Mouse (Mus musculus) limb, embryonic 14.5 days (tissue): ENCODE measurements around the gene Olfr93. TPM values are rescaled to one million over a fixed set of nuclear protein-coding genes. Genes with fewer than 3 reads are reported as not detected.

Source experiments
- ATAC-seq: fragments of 200-750 bp; cut with Nextera tagmentation; 2 replicates; pipeline ENCODE4 v1.8.0; 2017; ENCODE audit warnings: low read depth, moderate number of reproducible peaks, moderate TSS enrichment; ENCODE audit not compliant: low FRiP score
- DNase-seq: peaks from one replicate; pipeline ENCODE4 v3.0.0-alpha.2; 2015; ENCODE audit warnings: low spot score
- H3K27ac ChIP-seq: fragments of 300-500 bp; sonication (generic); replicated peaks from 2 replicates; pipeline ENCODE4 v1.5.1; 2014; ENCODE audit warnings: low read depth, mild to moderate bottlenecking, low read length, moderate library complexity, mixed read lengths
- H3K27me3 ChIP-seq: fragments of 300-500 bp; sonication (generic); 2 replicates; pipeline ENCODE4 v1.6.1; 2014; ENCODE audit warnings: low read length, mixed read lengths; ENCODE audit not compliant: control insufficient read depth, insufficient read depth
- H3K36me3 ChIP-seq: fragments of 300-500 bp; sonication (generic); 2 replicates; pipeline ENCODE4 v1.6.1; 2014; ENCODE audit warnings: mild to moderate bottlenecking, low read length, moderate library complexity, mixed read lengths; ENCODE audit not compliant: control insufficient read depth, insufficient read depth
- H3K4me1 ChIP-seq: fragments of 300-500 bp; sonication (generic); 2 replicates; pipeline ENCODE4 v1.6.1; 2014; ENCODE audit warnings: antibody characterized with exemption, low read length, mixed read lengths; ENCODE audit not compliant: control insufficient read depth, insufficient read depth
- H3K4me2 ChIP-seq: fragments of 300-500 bp; sonication (generic); replicated peaks from 2 replicates; pipeline ENCODE4 v1.6.1; 2014; ENCODE audit warnings: low read depth, mild to moderate bottlenecking, low read length, moderate library complexity; ENCODE audit not compliant: severe bottlenecking
- H3K4me3 ChIP-seq: fragments of 300-500 bp; sonication (generic); replicated peaks from 2 replicates; pipeline ENCODE4 v1.5.1; 2014; ENCODE audit warnings: low read length
- H3K9ac ChIP-seq: fragments of 300-500 bp; sonication (generic); 2 replicates; pipeline ENCODE4 v1.6.1; 2014; ENCODE audit warnings: mild to moderate bottlenecking, low read depth, low read length, moderate library complexity; ENCODE audit not compliant: severe bottlenecking
- H3K9me3 ChIP-seq: fragments of 300-500 bp; sonication (generic); 2 replicates; pipeline ENCODE4 v1.6.1; 2016; ENCODE audit warnings: low read length; ENCODE audit not compliant: control insufficient read depth
- POLR2A ChIP-seq: fragments of 200-500 bp; IDR thresholded peaks from 2 replicates; pipeline ENCODE4 v1.8.0; 2012; ENCODE audit warnings: inconsistent platforms, mild to moderate bottlenecking, moderate library complexity, borderline replicate concordance; ENCODE audit not compliant: insufficient read depth, insufficient read length; ENCODE audit errors: extremely low read depth
- WGBS: fragments of 180-500 bp; shearing (Covaris S2); extraction: QIAGEN DNeasy Blood & Tissue Kit; methylation state at CpG from one replicate; pipeline ENCODE4 v1.1.7; 2014; 5-methylcytosine and 5-hydroxymethylcytosine counted together
- polyA plus RNA-seq, 2 experiments: library from polyadenylated mRNA; depleted of rRNA in 1 of 2; stranded (reverse) in 1 of 2; unstranded in 1 of 2; fragments of >200 nt; fragmentation: Nextera tagmentation in 1 of 2; extraction: Ambion mirVana in 1 of 2; gene quantifications; 2 replicates each; pipeline versions ENCODE4 v1.2.1 to v1.2.3; 2012 to 2014

Gene Olfr93
- polyA plus RNA-seq (2012; rRNA removed) (not detected in 2 replicates), polyA plus RNA-seq (2014; fragmentation: Nextera tagmentation; extraction: Ambion mirVana) (not detected in 2 replicates)

- H3K4me2 ChIP-seq, result no peak within 1 kb of the TSS
- no peaks in the 10 kb centered on the region for H3K27me3 ChIP-seq
- no peak for TF ChIP-seq POLR2A
- no peaks in the 10 kb centered on the region for H3K4me1 ChIP-seq
- DNase-seq (no peak), ATAC-seq (no peak)
- H3K36me3 ChIP-seq, result no peaks in the 10 kb centered on the region
- H3K9me3 ChIP-seq, result no peaks in the 10 kb centered on the region
- no peak within 1 kb of the TSS for H3K27ac ChIP-seq
- no peak within 1 kb of the TSS for H3K4me3 ChIP-seq
- no peak within 1 kb of the TSS for H3K9ac ChIP-seq
Measured at GRCm38 (mm10) chr17:37161394-37161793, at the start of gene Olfr93. Gene Olfr93, minus strand, starts transcription at chr17:37161494.

GRCm38 (mm10) chr17:37203917-37204236 lies 42.6 kb upstream of the Olfr93 start:
- ATAC-seq (no peak), DNase-seq (no peak)
- TF ChIP-seq POLR2A, result no peak
- Histone ChIP-seq H3K27ac (no peak overlapping the region), H3K4me3 (no peak overlapping the region), H3K27me3 (no peaks in the 10 kb centered on the region), H3K9me3 (no peaks in the 10 kb centered on the region), H3K4me2 (no peak overlapping the region), H3K36me3 (no peaks in the 10 kb centered on the region), H3K9ac (no peak overlapping the region), H3K4me1 (no peaks in the 10 kb centered on the region)
- WGBS, result 32% methylated on average over 3 of the region's 3 CpGs

- Histone ChIP-seq H3K9me3 (no peaks in the 10 kb centered on the region), H3K9ac (no peak overlapping the region), H3K4me3 (no peak overlapping the region), H3K27ac (no peak overlapping the region), H3K36me3 (no peaks in the 10 kb centered on the region), H3K4me1 (no peaks in the 10 kb centered on the region), H3K27me3 (peaks cover 1% of the 10 kb centered on the region; the same call in 1 of the 2 replicates), H3K4me2 (no peak overlapping the region)
- under 1% methylated on average over 4 of the region's 4 CpGs for WGBS
- ATAC-seq (peak; percentile 67; the same call in 1 of the 2 replicates), DNase-seq (peak; percentile 87)
- TF ChIP-seq POLR2A, result peak; percentile 22; the same call in 1 of the 2 replicates
Measured at GRCm38 (mm10) chr17:37203206-37203916, 42.1 kb upstream of the Olfr93 start.

GRCm38 (mm10) chr17:37200894-37201293 lies 39.6 kb upstream of the Olfr93 start, which contains the start of gene Olfr94:
Gene Olfr94, minus strand, starts transcription at chr17:37200994.
- H3K27ac ChIP-seq, result no peak within 1 kb of the TSS
- H3K4me3 ChIP-seq, result no peak within 1 kb of the TSS
- WGBS, result 72% methylated on average over 2 of the region's 2 CpGs
- H3K36me3 ChIP-seq, result no peaks in the 10 kb centered on the region
- TF ChIP-seq POLR2A, result no peak
- H3K27me3 ChIP-seq, result peaks cover 26% of the 10 kb centered on the region
- DNase-seq (no peak), ATAC-seq (no peak)
- no peak within 1 kb of the TSS for H3K4me2 ChIP-seq
- no peaks in the 10 kb centered on the region for H3K4me1 ChIP-seq
- no peak within 1 kb of the TSS for H3K9ac ChIP-seq
- no peaks in the 10 kb centered on the region for H3K9me3 ChIP-seq

- Histone ChIP-seq H3K4me1 (no peaks in the 10 kb centered on the region), H3K36me3 (no peaks in the 10 kb centered on the region), H3K9ac (peak overlapping the region; percentile 50), H3K4me3 (peak overlapping the region; percentile 52), H3K27me3 (peaks cover 28% of the 10 kb centered on the region), H3K27ac (no peak overlapping the region), H3K4me2 (peak overlapping the region; percentile 98), H3K9me3 (no peaks in the 10 kb centered on the region)
- no peak for TF ChIP-seq POLR2A
- WGBS, result 1% methylated on average over 75 of the region's 77 CpGs
- DNase-seq, result peak; percentile 16
- peak; percentile 70 for ATAC-seq
Measured at GRCm38 (mm10) chr17:37196845-37197724, 35.8 kb upstream of the Olfr93 start.
